24 mouse cellular contexts compared by ENCODE assay signal in the genomic region with DNA sequence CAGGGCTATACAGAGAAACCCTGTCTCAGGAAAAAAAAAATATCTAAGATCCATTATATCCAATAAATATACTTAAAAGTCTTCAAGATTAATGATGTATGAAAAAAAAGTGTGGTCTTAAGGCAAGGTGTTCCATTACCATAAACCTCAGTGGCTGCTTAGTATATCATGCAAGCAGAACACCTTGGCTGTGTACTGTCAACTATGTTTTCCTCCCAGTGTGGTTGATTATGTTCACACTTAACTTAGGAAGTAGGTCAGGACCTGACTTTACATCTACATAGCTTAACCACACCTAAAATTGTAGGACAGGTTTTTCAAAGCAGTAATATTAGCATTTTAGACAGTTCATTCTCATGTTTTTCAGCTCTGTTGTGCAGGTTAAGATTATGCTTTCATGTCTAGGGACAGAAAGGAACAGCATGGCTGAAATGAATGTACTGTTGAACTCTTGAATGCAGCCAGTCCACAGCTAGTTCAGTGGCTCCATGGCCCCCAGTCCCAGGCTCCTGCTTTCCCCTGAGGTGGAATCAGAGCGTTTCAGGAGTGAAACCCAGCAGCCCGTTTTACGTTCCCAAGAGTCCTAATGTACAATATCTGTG. TPM values are rescaled to one million over a fixed set of nuclear protein-coding genes. Genes with fewer than 3 reads are reported as not detected.
"Had no signal": no experiment of that assay in that cellular context is flagged by ENCODE, and none has a peak within 500 bp of the region (broad histone marks: within the 10 kb centered on the region; RNA-seq: fewer than 3 reads in every experiment).

No protein-coding gene starts in this region.

- H3K9me3 ChIP-seq: limb, embryonic 13.5 days; midbrain, embryonic 10.5 days; midbrain, embryonic 15.5 days; neural tube, embryonic 13.5 days had no signal

- H3K4me1 ChIP-seq: limb, embryonic 13.5 days; midbrain, embryonic 10.5 days; midbrain, embryonic 15.5 days; neural tube, embryonic 13.5 days had no signal

- H3K4me2 ChIP-seq: limb, embryonic 13.5 days; midbrain, embryonic 15.5 days; neural tube, embryonic 13.5 days had no signal

- H3K4me3 ChIP-seq: layer of hippocampus, adult 2 months; limb, embryonic 13.5 days; midbrain, embryonic 10.5 days; midbrain, embryonic 15.5 days; neural tube, embryonic 13.5 days had no signal

- DNase-seq: kidney, adult 2 months; kidney, postnatal 36 days; left cerebral cortex, postnatal 4 days; lung, adult 18-20 months; retina, postnatal 1 day; right cerebral cortex, postnatal 4 days; spleen, adult 18-20 months; thymus, adult 2 months; thymus, postnatal 25 days had no signal

- H3K27me3 ChIP-seq: limb, embryonic 13.5 days; midbrain, embryonic 15.5 days; neural tube, embryonic 13.5 days had no signal

- H3K27ac ChIP-seq: layer of hippocampus, adult 2 months; limb, embryonic 13.5 days; liver, embryonic 14.5 days; midbrain, embryonic 10.5 days; midbrain, embryonic 15.5 days; neural tube, embryonic 13.5 days had no signal

- H3K9ac ChIP-seq: limb, embryonic 13.5 days; liver, embryonic 14.5 days; midbrain, embryonic 15.5 days; neural tube, embryonic 13.5 days had no signal

- ATAC-seq: midbrain, embryonic 15.5 days had no signal

RNA-seq across cellular contexts. Expression of a gene that starts 33.7 kb away (rescaled TPM):
- total RNA-seq: layer of hippocampus, adult 2 months; layer of hippocampus, postnatal 10 days; left cerebral cortex, adult 18-20 months; left cerebral cortex, postnatal 10 days; left cerebral cortex, postnatal 4 days; liver, adult 2 months had no signal
- polyA plus RNA-seq: kidney, adult 2 months; kidney, embryonic 16.5 days; liver, adult 2 months; liver, embryonic 14.5 days; lung, embryonic 16.5 days; midbrain, embryonic 10.5 days; midbrain, embryonic 15.5 days; neural tube, embryonic 13.5 days; stomach, embryonic 14.5 days; testis, adult 2 months; urinary bladder, adult 2 months had no signal
